Mouse (Mus musculus) thymus, postnatal 25 days (tissue): ENCODE results near the gene Dpy30.

Experiments
- DNase-seq: peaks from one replicate; pipeline ENCODE4 v3.0.0; 2022

Dpy30 gene

DNA sequence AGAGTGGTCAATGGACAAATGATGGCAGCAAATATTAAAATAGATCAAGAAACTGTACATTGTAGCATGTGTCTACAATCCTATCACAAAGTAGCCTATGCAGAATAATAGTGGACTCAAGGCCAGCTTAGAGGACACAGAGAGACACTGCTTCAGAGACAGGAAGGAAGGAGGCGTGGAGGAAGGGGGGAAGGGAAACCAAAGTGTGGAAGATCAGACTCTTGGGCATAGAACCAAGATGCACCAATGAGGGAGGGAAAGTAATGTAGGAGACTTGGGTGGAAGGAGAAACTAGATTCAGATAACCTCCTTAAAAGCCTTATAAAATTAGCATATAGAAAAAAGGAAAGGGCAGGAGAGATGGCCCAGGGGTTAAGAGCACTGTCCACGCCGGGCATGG, 61.3 kb downstream of the Dpy30 start:
- no peak for DNase-seq
